Mouse (Mus musculus) cerebellum, adult 18-20 months (tissue): ENCODE results near the gene F13b.
A peak's percentile ranks its signal among the peaks of the same experiment; 100 is the strongest.

Experiments
- DNase-seq, 2 experiments: peaks; one replicate each; pipeline ENCODE4 v3.0.0; 2021

The F13b gene

GRCm38 (mm10) chr1:139501258-139501752 lies at the start of gene F13b:
Gene F13b, plus strand, starts transcription at chr1:139501702.
- no peak for DNase-seq

- DNase-seq = peak; percentile 80 to 89
These were observed 46.9 kb upstream of the F13b start, which contains the start of gene Aspm for GRCm38 (mm10) chr1:139454340-139455225. Gene Aspm, plus strand, starts transcription at chr1:139454772.

GRCm38 (mm10) chr1:139455226-139455869 lies 46.2 kb upstream of the F13b start:
- DNase-seq = no peak

- DNase-seq = no peak
These were observed 40.7 kb upstream of the F13b start for GRCm38 (mm10) chr1:139460807-139461206.

- no peak for DNase-seq
These were observed 35.6 kb upstream of the F13b start for GRCm38 (mm10) chr1:139465936-139466335.

GRCm38 (mm10) chr1:139478898-139479297 lies 22.6 kb upstream of the F13b start:
- DNase-seq = no peak

- no peak for DNase-seq
These were observed 21.3 kb upstream of the F13b start for GRCm38 (mm10) chr1:139480246-139480645.

GRCm38 (mm10) chr1:139481146-139481545 lies 20.4 kb upstream of the F13b start:
- DNase-seq = no peak

- DNase-seq = no peak
These were observed 6.9 kb upstream of the F13b start for GRCm38 (mm10) chr1:139494630-139495029.

GRCm38 (mm10) chr1:139495408-139495807 lies 6.1 kb upstream of the F13b start:
- no peak for DNase-seq

GRCm38 (mm10) chr1:139496212-139496611 lies 5.3 kb upstream of the F13b start:
- no peak for DNase-seq

- no peak for DNase-seq
These were observed 1.8 kb upstream of the F13b start for GRCm38 (mm10) chr1:139499751-139500150.

GRCm38 (mm10) chr1:139514556-139514955 lies 13.1 kb downstream of the F13b start:
- DNase-seq = no peak

- DNase-seq = no peak
These were observed 47.0 kb downstream of the F13b start for GRCm38 (mm10) chr1:139548536-139548935.

GRCm38 (mm10) chr1:139551311-139551710 lies 49.8 kb downstream of the F13b start:
- DNase-seq = no peak

GRCm38 (mm10) chr1:139560024-139560423 lies 58.5 kb downstream of the F13b start, which contains the start of gene Cfhr1:
Gene Cfhr1, minus strand, starts transcription at chr1:139560272.
- no peak for DNase-seq
